Mouse (Mus musculus) G1E-ER4 (cell line): ENCODE measurements around the gene Bcl2l14. TPM values are rescaled to one million over a fixed set of nuclear protein-coding genes. Genes with fewer than 3 reads are reported as not detected.

Source experiments
- GATA1 ChIP-seq: IDR thresholded peaks from one replicate; pipeline ENCODE4 v1.8.0; 2012; ENCODE audit warnings: low read length, inconsistent platforms
- polyA plus RNA-seq: library from polyadenylated mRNA; stranded (reverse); fragments of >175 nt; gene quantifications from 2 replicates; pipeline ENCODE4 v1.2.3, GENCODE M21; 2012

The Bcl2l14 gene
- polyA plus RNA-seq, 1 experiment, result not detected

DNA sequence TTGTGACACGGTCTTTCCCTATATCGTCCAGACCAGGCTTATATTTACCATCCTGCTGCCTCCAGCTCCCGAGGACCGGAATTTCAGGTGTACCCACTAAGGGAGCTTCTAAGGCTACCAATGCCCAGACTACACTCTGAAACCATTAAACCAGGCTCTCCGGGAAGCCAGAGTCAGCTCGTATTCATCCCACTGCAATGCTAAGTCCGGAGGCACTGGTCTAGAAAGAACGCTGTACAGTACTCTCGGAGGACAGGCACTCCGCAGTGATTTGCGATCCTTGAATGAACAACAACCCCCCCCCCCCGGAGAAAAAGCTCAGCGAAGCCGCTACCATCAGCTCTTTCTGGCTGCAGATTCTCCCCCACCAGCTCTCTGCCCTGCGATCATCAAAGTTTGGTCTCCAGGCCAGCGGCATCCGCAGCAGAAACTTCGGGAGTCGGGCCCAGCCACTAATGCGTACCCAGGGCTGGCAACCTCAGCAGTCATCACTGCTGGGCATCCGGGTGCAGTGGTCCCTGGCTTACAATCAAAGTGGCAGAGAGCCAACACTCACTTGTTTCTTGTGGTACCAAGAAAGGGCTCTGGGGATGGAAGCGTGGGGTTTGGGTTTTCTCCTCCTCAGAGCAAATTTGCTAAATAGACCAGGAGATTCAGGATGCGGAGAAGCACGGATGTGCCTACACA is 7.6 kb upstream of the Bcl2l14 start:
- TF ChIP-seq GATA1, result no peak

DNA sequence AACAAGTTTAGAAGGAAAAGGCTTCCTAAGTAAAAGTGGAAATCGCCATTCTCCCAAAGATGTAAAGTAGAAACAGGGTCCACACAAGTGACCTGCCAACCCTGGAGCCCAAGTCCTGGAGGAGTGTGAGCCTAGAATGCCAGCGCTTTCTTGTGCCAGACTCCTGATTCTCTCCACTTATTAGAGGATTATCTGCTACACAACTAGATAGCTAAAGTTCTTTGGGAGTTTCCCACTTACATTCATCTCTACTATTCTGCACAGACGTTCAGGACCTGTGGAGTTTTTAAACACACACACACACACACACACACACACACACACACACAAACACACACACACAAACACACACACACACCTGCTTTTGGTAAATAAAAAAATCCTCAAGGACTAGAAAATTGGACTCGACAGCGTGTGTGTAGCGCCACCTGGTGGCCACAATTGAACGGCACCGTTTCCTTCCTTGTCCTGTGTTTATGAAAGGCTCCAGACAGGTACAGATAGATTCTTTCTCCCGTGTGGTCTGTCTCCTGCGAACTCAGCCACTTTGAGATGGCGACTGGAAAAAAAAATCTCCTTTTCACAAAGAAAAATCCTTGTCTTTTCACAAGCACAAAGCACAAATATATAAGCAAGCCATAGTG is 6.7 kb upstream of the Bcl2l14 start:
- no peak for TF ChIP-seq GATA1

DNA sequence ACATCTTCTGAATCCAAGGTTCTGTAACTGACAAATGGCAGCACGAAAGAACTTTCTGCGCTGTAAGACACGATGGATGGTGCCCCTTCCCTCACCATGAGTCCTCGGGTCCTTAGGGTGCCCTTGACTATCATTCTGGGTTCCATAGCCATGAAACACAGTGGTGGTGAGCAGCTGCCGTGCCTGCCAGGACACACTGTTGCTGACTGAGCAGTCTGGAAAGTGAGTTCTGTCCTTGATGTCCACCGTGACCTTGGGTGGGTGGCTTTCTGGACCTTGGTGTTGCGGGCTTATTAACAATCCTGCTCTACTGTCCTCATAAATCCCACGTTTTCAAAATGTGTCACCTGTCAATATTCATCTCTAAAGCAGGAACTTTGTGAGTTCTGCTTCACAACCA is 6.2 kb upstream of the Bcl2l14 start:
- no peak for TF ChIP-seq GATA1

DNA sequence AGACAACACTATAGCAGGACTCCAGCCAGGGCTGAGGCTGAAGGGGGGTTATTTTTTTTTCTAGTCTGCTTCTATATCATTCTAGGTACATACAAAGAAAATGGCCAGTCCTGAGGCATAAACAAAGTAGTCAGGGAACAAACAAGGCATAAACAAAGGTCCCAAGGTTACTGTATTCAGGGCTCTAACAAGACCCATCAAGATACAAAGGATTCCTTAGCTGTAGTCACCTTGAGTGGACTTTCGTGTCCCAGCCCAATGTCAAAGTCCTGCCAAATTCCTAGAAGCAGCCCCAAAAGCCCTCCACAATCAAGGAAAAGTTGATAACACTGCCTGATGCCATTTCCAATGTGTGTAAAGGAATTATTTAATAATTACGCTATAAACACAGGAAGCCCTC is 5.3 kb upstream of the Bcl2l14 start:
- no peak for TF ChIP-seq GATA1

DNA sequence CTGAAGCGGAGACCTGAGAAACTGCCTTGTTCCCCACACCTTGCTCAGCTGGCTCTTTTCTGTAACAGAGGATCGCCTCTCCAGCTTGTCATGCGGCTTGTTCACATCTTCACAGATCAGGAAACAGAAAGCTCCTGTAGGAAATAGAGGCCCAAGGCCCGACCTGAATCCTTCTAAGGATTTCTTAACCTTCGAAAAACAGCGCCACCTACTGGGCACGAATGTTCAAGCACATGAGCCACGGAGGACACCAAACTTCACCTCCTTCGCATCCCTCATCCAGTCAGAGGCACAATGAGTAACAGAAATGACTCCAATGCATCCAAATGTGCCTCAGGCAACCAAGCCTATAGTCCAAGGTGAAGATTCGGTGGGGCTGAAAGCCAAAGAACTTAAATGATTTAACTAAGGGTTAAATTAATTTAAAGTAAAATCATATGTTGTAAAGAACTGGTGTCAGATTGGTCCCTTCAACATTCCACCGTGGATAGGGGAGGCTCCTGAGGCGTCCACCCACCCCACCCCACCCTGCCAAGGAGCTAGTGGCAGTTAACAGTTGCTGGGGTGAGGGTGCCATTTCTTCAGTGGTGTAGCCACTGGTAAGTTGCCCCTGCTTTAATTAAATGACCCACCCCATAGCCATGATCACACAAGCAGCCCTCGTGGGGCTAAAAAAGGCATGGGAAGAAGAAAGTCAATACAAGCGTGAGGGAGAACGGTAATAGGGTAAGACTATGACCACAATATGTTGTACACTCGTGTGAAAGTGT is 7.0 kb downstream of the Bcl2l14 start:
- no peak for TF ChIP-seq GATA1

DNA sequence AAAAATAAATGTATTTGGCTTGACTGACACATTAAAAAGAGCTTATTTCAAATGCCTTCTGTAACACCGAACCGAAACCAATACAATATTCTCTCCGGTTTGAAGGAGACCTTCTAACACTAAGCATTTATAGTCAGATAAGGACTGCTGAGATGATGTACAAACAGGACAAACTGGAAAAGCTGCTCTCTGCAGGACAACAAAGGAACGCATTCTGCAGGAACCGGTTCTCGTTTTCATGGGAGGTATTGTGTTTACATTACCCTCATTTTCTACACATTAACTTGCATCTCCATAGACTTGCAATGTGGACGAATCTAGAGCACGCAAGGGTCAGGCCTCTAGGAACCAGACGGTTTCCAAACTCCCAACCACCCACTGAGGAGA is 7.6 kb downstream of the Bcl2l14 start:
- no peak for TF ChIP-seq GATA1

DNA sequence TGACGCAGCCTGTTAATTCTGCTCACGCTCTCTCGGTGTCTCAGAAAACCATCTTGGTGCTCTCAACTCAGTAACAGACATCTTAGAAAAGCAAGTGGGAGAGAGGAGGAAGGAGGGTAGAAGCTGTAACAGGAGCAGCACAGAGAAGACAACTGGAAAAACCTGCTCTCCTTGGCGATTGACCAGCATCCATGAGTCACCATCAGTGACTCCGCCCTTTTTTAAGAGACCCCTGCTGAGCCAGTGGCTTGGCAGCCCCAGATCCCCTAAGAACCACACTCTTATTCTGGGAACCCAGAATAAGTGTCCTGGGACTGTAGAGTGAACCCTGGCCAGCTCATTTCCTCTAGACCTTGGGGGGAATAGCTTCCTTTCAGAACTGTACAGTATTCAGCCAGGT is 11.1 kb downstream of the Bcl2l14 start:
- TF ChIP-seq GATA1, result no peak

DNA sequence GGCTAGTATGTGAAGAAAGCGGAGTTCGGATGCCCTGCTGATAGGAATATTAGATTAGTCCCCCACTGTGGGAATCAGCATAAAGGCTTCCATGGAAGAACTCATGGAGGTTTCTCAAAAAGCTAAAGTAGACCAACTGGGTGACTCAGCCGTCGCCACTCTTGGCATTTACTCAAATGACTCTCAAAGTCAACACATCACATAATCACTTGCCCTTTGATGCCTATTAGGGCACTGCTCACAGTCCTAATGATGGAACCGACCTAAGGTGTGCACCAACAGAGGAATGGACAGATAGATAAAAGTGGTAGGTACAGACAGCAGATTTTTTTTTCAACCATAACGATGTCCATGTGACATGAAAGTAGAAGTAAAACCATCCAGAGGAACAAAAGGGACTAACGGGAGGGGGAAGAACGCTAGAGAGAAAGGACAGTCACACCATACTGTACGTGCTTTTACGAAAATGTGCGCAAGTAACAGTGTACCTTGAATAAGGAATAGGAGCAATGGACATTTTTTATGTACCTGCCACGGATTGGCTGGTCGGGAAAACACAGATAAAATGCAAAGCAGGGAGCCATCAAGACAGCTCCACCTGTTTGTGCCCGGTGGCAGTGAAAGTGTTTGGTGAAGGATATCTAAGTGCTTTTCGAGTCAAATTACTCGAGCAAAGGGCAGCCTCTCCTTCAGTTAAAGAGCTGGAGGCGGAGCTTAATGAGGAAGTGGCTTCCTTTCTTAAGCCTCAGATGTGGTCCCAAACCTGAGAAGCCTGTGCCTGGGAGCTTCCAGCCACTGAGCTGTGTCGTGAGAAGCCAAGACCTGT is 17.8 kb downstream of the Bcl2l14 start:
- no peak for TF ChIP-seq GATA1

DNA sequence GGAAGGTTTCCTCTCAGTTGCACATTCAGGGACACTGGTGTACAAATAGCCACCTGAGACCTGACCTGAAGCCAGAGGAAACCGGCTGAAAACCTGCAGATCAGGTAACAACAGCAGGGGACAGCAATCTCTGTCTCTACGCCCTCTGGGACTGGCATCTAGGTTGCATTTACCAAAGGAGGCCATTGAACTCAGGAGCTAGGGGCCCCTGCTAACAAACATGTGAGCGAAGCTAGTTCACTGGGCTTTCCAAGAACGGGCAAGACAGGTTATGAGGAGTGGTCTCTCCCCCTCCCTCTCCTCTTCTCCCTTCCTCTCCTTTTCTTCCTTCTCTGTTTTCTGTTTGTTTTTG is 18.4 kb downstream of the Bcl2l14 start:
- no peak for TF ChIP-seq GATA1

DNA sequence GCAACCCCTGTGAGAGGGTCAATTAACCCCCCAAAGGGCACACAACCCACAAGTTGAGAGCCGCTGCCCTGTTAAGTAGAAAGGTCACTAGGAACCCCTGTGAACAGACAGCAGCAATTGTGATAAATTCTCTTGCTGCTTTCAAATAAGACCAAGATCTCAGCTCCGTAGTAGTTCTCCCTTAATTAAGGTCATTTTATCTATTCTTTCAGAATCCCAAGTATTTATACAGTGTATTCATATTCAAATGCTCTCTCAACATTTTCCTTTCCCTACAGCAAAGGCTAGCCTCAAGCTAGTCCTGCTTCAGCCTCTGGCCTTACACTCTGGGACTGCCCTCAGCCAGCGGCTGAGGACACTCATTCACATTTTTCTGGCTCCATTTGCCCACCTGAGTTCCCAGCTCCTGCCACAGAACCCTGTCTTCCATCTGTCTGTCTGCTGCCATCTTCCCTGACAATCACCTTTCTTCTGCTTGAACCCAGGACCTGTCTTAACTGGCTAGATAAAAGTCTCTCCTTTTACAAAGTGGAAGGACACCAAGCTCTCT is 20.5 kb downstream of the Bcl2l14 start:
- TF ChIP-seq GATA1, result no peak

DNA sequence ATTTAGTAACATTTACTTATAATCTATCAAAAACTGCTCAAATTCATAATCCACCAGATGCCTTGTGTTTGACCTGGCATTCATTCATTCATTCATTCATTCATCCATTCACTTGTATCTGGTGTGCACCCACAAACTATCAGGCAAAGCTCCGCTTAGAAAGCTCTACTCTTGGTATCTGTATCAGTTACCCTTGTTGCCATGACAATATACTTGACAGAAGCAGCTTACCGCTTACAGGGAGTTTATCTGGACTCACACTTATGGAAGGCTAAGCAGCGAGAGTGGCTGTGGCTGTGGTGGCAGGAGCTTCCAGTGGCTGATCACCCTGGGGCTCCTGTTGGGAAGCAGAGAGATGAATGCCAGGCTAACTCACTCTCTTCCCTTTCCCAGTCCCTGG is 21.8 kb downstream of the Bcl2l14 start:
- TF ChIP-seq GATA1, result no peak

DNA sequence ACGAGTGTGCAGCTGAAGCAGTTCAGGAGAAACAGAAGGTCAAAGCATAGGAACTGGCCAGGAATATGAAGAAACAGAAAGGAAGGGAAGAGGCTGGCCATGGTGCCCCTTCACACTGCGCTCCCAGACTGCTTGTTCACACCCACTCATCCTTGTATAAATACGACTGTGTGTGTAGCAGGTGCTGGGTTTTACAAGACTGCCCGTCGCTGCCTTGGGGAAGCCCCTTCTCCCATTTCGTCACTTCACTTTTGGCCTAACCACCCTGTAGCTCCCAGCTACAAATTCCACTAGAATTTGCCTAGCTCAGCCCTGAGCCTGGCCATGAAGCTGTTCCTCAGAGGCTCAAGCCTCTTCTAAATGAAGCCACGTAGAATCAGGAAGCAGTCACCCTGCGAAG is 24.3 kb downstream of the Bcl2l14 start:
- no peak for TF ChIP-seq GATA1

DNA sequence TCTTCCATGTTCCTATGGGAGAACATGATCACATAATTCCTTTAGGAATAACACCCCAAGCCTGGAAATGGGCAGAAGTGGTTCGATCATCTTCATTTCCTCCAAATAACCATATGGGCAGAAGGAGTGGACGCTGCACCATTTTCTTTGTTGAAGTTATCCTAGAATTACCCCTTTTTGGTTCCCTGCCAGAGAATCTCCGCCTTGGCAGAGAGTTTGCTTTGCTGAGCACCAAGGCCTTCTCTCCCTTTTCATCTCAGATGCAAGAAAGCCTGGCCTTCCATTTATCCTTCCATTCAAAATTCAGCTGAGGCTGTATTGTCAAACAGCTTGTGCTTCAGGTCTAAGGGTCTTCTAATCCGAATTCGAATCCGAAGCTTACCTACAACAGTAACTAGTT is 25.8 kb downstream of the Bcl2l14 start:
- TF ChIP-seq GATA1, result no peak

DNA sequence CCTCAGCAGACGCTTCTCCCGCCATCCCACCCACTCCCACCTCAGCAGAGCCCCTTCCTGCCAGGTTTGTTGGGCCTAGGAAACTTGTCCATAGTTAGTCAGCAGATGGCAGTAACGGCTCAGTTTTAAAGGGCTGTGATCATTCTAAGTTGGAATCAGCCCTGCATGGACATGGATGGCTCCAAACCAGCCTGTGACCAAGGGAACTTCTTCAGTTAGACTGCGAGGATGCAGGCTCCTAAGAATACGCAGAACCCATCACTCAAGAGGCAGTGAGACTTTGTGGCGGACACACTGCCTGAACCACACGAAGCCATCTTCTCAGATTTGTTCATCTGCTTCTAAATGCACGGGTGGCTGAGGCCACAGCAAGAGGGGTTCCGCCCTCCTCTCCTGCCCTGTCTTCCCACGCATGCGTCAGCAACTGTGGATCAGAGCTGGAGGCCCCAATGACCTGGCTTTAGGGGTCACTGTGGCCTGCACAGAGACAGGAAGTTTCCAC is 29.1 kb downstream of the Bcl2l14 start:
- no peak for TF ChIP-seq GATA1

DNA sequence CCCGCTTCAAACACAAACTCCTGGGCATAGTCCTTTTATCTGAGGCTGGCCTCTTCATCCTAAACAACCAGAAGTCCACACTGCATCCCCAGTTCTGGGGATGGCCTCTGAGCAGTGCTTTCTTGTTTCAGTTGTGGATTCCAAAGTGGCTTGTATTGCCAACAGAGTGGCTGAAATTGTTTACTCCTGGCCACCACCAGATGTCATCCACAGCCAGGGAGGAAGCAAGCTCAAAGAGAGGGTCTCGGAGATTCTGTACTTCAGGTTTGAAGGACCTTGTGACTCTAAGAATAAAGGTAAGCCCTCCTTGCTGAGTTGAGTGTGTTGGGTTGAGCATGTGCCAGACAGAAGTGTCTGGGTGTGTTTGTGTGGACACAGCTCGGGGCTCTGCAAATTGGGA is 31.0 kb downstream of the Bcl2l14 start:
- no peak for TF ChIP-seq GATA1
